Mouse (Mus musculus): ENCODE measurements around the gene Hba-a2.
"Not testable (repeated sequence)": the region's sequence is repeated elsewhere in the genome, so short reads cannot be mapped to it uniquely, and the experiment has no call there.

Hba-a2 gene

GRCm38 (mm10) chr11:32283091-32283777 is 13.1 kb upstream of the Hba-a2 start, which contains the start of gene Hba-a1:
Gene Hba-a1, plus strand, starts transcription at chr11:32283511.
- DNase-seq (ENCODE audit: low spot score in 2 of 2), result not testable (repeated sequence)

- not testable (repeated sequence) for DNase-seq (ENCODE audit: low spot score in 2 of 2)
Measured at GRCm38 (mm10) chr11:32284582-32284981, 11.7 kb upstream of the Hba-a2 start.

GRCm38 (mm10) chr11:32285031-32285775 is 11.1 kb upstream of the Hba-a2 start:
- no peak for DNase-seq (ENCODE audit: low spot score in 2 of 2)

DNA sequence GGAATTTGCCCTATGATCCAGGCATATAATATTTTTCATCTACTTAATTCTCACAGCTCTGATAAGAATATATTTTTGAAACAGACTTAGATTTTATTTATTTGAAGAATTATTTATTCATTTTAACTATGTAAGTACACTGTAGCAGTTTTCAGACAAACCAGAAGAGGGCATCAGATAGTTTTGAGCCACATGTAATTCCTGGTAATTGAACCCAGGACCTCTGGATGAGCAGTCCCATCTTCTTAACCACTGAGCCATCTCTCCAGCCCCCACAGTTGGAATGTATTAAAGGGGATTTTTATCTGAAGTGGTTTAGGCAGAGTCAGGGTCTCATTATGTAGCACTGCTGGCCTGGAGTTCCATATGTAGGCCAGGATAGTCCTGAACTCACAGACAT is 10.4 kb upstream of the Hba-a2 start:
- DNase-seq (ENCODE audit: low spot score in 2 of 2), result not testable (repeated sequence)

GRCm38 (mm10) chr11:32286695-32287492 is 9.4 kb upstream of the Hba-a2 start, which contains the start of gene Hbq1b:
Gene Hbq1b, plus strand, starts transcription at chr11:32286965.
- peak; percentile 50 to 74 for DNase-seq (ENCODE audit: low spot score in 2 of 2)

DNA sequence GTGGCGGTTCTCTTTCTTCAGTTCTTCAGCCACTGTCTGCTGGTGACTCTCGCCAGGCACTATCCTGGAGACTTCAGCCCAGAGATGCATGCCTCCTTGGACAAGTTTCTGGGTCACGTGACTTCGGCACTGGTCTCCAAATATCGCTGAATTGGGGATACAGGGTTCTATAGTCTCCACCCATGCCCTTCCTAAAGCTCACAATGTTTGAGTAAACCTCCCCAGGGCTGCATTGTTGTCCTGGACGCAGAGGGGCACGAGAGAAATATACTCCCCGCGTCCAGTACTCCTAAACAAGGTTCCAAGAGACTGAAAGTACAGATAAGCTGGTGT is 8.8 kb upstream of the Hba-a2 start:
- DNase-seq (ENCODE audit: low spot score in 2 of 2), result no peak

DNA sequence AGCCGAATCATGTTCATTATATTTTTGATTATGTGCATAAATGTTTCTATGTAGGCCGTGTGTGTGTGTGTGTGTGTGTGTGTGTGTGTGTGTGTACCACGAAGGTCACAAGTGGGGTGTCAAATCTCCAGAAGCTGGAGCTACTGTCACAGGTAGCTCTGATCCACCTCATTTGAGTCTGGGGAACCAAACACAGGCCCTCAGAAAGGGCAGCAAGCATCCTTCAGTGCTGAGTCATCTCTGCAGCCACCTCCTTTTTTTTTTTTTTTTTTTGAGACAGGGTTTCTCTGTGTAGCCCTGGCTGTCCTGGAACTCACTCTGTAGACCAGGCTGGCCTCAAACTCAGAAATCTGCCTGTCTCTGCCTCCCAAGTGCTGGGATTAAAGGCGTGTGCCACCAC is 3.5 kb upstream of the Hba-a2 start:
- not testable (repeated sequence) for DNase-seq (ENCODE audit: low spot score in 2 of 2)

DNA sequence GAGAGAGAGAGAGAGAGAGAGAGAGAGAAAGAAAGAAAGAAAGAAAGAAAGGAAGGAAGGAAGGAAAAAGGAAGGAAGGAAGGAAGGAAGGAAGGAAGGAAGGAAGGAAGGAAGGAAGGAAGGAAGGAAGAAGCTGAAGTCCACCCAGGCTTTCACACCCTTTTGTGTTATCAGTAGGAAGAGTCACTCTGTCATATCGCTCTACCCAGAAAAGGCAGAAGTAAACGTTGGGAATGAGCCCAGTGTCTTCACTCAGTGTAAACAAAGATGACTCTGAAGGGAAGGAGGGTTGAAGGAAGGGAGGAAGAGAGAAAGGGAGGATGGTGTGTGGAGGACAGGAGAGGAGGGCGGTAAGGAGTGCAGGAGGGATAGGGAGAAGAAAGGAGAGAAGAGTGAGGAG is 2.8 kb upstream of the Hba-a2 start:
- DNase-seq (ENCODE audit: low spot score in 2 of 2), result not testable (repeated sequence)

DNA sequence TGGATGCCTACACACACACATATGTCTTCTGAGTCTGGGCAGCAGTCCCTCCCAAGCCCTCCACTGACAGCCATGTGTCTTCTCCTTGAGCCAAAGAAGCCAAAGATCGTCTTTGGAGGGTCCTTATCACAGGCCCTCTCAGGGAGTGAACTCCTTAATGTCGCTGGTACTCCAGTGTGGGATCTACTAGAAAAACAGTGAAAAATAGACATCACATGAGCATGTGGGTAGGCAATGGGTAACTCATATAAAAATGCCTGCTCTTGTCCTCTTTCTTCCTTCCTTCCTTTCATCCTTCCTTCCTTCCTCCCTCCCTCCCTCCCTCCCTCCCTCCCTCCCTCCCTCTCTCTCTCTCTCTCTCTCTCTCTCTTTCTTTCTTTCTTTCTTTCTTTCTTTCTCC is 1.1 kb downstream of the Hba-a2 start:
- not testable (repeated sequence) for DNase-seq (ENCODE audit: low spot score in 2 of 2)

- DNase-seq (ENCODE audit: low spot score in 2 of 2), result no peak
Measured at GRCm38 (mm10) chr11:32297866-32298531, 1.7 kb downstream of the Hba-a2 start.

DNA sequence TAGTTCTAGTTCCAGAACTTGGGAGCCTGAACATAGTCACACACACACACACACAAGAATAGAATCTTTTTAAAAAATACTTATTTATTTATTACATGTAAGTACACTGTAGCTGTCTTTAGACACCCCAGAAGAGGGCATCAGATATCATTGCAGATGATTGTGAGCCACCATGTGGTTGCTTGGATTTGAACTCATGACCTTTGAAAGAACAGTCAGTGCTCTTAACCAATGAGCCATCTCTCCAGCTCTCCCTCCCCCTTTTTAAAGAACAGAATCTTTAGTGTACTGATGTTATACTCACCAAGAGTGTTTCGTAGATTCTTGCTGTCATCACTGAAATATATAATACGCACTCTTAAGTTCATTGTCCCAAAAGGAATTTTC is 2.2 kb downstream of the Hba-a2 start:
- DNase-seq (ENCODE audit: low spot score in 2 of 2), result no peak

DNA sequence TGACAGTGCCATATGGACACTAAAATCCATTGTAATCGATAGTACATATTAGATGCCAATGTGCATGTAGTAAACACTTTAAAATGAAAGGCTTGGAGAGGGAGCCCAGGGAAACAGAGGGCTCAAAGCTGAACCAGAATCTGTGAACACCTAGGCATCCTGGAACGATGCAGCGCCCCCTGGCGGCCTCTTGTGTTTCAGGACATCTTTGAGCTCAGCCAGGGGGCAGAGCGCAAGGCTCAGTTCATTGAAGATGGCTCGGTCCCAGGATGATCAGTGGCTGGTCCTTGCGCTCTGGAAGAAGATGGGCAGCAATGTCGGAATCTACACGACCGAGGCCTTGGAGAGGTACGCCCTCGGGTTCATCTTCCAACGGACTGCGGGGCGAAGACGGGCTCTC is 3.6 kb downstream of the Hba-a2 start, which contains the start of gene Hbq1a:
Gene Hbq1a, plus strand, starts transcription at position 205 of the 400 bp plus-strand sequence.
- DNase-seq (ENCODE audit: low spot score in 2 of 2), result peak; percentile 9 to 61

- no peak for DNase-seq (ENCODE audit: low spot score in 2 of 2)
Measured at GRCm38 (mm10) chr11:32300279-32301267, 4.3 kb downstream of the Hba-a2 start.

DNA sequence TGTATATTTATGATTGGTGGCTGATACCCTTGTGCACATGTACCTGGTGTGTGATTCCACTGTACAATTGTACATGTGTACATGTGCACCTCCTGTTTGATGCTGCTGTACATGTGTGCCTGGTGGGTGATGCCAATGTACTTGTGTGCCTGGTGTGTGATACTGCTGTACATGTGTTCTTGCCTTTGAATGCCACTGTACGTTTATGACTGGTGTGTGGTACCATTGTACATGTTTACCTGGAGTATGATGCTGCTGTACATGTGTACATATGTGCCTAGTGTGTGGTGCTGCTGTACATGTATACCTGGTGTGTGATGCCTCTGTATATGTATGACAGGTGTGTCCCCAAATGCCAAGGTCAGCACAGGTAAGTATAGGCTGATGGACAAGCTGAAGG is 5.2 kb downstream of the Hba-a2 start:
- DNase-seq (ENCODE audit: low spot score in 2 of 2), result no peak

GRCm38 (mm10) chr11:32302824-32303419 is 6.6 kb downstream of the Hba-a2 start:
- no peak for DNase-seq (ENCODE audit: low spot score in 2 of 2)

GRCm38 (mm10) chr11:32303455-32303854 is 7.2 kb downstream of the Hba-a2 start:
- DNase-seq (ENCODE audit: low spot score in 2 of 2), result no peak

- no peak for DNase-seq (ENCODE audit: low spot score in 2 of 2)
Measured at GRCm38 (mm10) chr11:32307006-32307405, 10.7 kb downstream of the Hba-a2 start.

DNA sequence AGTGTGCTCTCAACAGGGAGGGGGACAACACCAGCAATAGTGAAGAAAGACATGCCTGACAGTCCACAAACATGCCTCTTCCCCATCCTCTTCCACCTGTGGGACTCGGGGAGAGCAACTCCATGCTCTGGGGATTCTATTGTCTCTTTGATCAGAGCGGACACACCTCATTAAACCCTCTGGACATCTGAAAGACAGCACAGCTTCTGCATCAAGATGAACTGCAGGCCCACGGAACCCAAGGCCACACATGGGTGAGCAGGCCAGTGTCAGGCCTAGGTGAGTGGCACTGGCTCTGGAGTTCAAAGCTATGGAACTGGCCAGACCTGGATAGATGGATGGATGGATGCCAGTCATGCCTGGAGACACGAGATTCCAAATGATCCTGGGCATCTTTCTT is 13.2 kb downstream of the Hba-a2 start:
- DNase-seq (ENCODE audit: low spot score in 2 of 2), result no peak

- no peak for DNase-seq (ENCODE audit: low spot score in 2 of 2)
Measured at GRCm38 (mm10) chr11:32309928-32310327, 13.6 kb downstream of the Hba-a2 start.

GRCm38 (mm10) chr11:32316009-32316408 is 19.7 kb downstream of the Hba-a2 start:
- DNase-seq (ENCODE audit: low spot score in 2 of 2), result no peak
